Mouse (Mus musculus): ENCODE measurements around the gene Pold4.

Pold4 gene

DNA sequence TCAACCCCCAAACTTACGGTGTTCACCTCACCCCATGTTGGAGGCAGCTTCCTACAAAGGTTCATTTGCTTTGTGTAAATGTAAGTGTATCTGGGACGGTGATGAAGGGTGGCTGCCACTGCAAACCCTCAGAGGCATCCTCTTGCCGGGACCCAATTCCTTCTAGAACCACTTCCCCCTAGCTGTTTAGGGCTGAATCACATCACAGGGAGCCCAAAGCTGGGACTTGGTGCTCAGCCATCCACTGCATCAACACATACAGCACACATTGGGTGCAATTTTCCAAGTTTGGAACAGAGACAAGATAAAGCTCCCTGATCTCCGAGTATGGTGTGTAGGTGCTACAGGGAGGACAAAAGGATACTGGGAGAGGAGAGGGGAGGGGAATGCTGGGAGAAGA lies 26.8 kb upstream of the Pold4 start:
- DNase-seq: no peak

DNA sequence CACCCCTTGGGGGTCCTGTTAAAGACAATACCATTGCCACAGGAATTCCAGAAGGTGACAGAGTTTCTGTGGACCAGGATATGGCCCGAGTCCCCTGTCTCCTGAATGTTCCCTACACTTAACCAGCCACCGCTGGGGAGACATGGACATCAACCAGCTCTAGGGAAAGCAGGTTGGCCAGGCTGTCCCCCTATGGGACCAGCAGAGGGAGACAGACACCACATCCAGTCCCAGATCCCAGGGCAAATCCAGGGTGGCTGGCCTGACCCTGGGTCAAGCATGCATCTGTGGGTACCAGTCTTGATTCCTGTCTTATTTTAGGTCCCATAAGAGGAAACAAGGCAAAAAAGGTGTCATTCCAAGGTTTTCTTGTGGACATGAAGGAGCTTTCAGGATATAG lies 24.7 kb upstream of the Pold4 start:
- DNase-seq: peak; percentile 87

DNA sequence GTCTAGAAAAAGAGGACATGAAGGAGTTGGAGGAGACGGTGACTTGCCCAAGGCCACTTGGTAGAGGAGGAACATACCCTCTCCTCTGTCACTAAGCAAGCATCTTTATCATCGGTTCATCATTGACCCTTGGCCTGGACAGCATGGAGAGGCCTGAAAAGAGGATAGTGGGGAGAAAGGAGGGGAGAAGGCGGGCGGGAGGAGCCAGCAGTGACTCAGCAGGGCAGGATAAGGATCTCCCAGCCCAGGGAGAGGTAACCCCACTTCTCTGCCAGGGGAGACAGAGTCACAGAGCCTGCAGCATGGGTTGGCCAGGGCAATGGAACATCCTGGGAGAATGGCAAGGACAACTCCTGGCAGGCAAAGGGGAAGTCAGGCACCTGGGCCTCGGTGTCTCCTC lies 23.1 kb upstream of the Pold4 start:
- DNase-seq: no peak

DNA sequence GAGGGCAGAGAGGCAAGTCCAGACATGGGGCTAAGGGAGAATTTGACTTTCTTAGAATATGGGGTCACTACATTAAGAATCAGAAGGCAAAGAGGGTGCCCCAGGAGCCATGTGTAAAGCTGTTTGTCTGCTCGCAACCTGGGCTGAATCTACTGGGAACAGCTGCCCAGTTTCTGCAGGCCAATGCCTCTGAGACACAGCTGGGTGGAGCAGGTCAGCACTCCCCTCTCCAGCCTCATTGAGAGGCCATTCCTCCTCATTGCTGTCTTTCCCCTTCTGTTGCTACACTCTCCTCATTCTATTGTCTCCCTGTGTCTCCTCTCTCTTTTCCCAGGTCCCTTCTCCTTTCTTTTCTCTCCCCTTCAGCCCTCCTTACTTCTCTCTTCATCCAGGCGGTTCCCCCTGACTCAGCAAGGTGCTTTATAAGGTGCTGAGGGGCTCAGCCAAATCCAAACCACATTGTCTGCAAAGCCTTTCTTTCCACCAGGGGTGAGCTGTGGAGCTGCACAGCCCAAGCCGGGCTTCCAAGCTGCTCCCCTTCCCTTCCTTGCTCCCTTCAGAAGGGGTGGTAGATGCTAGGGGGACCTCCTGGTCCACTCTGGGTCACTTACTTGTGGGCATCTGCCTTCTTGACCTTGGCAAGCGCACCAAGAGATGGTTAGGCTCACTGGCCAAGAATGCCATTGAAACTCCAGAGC lies 19.7 kb upstream of the Pold4 start:
- DNase-seq: no peak

DNA sequence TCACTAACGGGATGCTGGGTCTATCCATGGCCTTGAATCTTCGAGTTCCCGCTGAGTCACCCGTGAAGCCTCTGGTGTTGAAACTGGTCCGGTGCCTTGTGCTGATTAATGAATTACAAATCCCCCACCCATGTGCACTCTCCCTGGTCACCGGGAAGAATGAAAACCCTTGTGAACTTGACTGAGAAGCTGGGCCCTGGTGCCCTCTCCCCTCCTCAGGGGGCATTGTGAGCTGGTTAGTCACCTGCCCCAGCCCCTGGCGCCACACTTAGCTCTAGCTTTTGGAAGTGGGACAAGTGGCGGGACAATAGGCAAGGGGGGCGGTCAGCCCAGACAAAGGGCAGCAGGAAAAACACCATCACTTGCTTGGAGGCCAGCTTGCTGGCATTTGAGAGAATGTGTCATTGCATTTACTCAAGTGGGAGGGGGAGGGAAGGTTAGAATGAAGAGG lies 18.1 kb upstream of the Pold4 start:
- peak; percentile 76 for DNase-seq

DNA sequence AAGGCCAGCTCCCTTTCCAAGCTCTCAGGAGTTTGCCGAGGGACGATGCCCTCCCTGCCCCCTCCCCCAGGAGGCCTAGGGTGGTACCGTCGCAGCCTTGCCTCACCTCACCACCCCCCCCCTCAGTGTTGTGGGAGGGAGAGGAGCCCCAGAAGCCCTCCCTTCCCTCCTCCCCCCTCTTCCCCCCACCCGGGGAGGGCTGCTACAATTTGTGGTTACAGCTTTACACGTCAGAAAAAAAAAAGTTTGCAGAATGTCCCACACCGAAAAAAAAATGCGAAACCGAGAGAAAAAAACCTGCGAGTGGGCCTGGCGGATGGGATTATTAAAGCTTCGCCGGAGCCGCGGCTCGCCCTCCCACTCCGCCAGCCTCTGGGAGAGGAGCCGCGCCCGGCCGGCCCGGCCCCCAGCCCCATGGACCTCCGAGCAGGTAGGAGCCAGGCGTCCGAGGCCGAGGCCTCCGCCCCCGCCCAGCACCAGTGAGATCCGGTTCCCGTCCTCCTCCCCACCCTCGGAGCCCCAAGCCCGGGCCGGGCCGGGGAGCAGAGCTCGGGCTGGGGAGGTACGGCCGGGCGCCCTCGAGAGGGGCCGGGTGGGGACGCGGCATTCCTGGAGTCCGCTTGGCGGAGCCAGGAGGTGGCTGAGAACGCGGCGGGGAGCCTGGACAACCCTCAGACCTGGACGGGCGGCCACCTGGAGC lies 17.5 kb upstream of the Pold4 start, which contains the start of the genes Clcf1 and AC109138.7:
Gene Clcf1 (plus strand): TSS at position 168 of the 700 bp plus-strand sequence.
Gene AC109138.7 (plus strand): TSS at position 287 of the 700 bp plus-strand sequence.
- DNase-seq: peak; percentile 79

DNA sequence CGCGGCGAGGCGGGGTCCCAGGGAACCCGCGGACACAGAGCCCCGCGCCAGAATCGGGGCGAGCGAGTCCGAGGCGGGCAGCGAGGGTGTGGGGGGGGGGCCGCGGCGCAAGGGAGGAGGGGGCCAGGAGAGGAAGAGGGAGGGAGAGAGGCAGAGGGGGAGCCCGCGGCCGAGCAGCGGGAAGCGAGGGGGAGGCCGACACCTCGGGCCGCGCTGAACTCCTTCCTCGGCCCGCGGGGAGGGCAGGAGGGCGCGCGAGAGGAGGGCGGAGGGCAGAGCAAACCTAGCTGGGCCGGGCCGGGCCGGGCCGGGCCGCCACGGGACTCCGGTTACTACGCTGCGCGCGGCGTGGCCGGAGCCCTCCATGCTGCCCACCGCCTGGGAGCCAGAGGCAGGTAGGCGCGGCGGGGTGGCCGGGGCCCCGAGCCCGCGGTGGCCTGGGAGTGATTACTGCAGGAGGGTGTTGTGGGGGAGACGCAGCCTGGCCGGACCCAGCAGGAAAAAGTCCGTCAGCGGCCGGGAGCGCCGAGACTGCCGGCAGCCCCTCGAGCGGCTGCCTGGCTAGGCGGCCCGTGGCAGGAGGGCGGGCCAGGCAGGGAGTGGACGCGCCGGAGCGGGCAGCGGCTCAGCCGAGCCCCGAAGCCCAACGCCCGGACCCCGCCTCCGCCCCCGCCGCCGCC lies 16.8 kb upstream of the Pold4 start:
- peak; percentile 68 for DNase-seq

DNA sequence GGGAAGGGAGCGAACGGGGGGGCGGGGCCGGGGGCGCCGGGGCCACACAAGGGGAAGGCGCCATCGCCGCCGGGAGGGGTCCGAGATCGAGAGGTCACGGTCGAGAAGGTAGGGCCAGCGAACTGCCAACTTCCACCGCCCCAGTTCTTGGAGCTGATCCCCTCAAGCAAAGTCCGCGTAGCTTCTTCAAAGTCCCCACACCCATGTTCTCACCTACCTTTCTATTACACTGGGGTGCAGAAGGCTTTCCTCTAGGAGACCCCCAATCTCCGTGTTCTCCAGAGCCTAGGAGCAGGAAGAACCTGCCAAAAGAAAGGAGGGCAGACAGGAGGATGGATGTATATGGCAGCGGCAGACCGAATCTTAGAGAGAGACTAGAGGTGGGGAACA lies 16.3 kb upstream of the Pold4 start:
- no peak for DNase-seq

DNA sequence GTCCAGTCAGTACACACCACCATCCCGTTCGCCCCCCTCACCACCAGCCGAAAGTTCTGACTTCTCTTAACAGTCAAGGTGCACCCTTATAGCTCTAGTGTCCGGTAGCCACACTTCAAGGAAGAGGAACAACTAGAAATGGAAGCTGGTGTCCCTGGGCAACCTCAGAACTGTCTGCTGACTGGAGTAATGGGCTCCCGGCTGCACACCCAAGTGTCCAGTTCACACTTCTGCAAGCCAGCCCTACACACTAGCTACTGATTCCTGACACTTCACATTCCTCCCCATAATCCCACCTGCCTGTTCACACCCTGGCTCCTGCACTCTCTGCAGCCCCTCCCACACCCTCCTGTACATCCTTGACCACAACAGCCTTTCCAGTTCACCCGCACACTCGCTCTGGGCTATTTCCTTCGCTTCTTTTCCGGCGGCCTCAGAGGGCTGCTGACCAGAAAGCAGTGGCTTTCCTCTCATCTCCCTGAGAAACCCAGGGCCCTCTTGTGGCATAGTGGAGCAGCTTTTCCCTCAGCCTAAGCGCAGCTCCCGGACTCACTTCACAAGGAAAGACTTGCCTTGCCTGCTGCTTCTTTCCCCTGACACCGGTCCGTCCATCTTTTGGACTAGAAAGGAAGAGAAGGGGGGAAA lies 15.5 kb upstream of the Pold4 start:
- peak; percentile 70 for DNase-seq

DNA sequence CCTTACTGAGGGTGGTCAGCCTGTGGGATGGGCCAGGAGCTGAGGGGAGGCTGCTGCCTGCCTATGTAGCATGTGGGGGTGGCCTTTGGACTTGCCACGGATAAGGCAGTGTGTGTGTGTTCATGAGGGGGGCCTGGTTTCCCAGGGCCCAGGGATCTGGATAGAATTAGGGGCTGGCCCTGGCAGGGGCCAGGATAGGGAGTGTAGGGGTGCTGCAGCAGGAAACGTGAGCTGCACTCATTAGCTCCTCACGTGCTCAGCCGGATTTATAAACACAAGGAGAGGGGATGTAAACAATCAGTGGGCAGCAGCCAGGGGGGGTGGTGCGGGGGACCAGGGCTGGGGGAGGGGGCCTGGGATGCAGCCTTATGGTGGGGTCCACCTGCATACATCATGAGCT lies 14.6 kb upstream of the Pold4 start:
- no peak for DNase-seq

DNA sequence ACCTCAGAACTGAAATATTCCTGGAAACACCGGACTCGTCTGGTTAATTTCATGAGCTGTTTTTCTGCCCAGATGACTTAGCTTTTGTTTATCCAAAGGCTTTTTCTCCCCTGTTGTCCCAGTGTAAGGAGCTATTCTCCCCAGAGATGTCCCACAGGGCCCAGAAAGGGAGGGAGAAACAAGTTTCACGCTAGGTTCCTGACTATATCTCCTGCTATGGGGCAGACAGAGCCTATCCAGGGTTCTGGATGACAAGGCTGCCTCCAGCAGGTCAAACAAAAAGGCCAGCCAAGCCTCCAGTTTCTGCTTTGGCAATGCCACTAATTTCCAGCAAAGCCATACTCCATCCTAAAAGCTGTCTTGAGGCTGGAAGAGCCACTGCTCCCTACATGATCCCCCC lies 13.8 kb upstream of the Pold4 start:
- DNase-seq: no peak

DNA sequence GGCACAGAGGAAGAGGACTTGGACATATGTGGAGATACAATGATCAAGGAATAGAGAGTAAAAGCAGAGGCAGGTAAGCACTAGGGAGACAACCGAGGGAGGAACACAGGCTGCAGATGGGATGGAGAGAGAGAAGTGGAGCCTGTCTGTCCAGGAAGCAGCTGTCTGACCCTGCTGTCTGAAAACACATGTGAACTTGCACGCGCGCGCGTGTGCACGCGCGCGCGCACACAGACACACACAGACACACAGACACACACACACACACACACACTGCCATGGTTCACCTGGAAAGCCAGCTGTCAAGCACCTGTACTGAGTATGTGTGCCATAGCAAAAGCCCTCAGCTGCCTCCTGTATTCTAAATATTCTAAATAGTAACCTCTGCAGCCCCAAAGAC lies 13.4 kb upstream of the Pold4 start:
- DNase-seq: no peak

DNA sequence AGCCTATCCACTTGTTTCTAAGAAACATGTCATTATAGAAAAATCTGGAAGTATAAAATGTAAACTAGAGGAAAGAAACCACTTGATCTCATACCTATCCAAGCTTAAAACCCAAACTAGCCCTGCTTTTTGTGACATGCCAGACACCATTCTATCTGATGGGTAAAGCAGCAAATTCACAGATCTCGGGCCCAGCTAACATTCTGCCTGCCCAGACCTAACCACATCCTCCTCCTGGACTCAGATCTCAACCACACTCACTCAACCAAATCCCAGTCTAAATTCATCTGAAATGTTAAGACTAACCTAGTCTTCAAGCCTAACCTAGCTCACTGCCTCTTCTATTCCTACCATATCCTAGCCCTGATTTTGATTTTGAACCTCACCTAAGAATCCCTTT lies 12.9 kb upstream of the Pold4 start:
- no peak for DNase-seq

DNA sequence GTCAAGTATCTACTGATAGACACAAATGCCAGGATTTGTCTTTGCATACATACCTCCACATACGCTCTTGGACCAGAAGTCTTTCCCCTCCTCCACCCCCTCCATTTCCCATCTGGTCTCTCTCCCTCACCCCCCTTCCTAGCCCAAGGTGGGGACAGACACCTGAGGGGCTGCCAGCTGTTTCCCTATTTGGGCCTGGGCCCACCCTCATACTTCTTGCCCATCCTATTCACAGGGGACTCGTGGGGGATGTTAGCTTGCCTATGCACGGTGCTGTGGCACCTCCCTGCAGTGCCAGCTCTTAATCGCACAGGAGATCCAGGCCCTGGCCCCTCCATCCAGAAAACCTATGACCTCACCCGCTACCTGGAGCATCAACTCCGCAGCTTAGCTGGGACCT lies 11.8 kb upstream of the Pold4 start:
- DNase-seq: no peak

DNA sequence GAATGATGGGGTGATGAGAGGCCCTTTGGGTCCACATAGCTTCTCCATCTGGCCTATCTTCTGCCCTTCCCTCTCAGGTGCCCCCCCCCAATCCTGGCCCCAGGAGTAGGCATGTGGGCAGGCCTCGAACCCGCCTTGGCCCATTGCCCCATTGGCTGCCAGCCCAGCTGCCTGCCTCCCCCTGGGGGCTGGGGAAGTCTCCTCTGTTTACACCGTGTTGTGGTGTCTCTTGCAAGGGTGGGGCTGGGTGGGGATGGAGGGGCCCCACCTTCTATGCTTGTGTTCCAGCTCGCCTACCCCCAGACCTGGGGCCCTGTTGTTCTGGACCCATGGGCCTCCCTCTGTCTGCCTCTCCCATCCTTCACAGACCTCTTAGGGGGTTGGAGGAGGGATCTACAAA lies 11.3 kb upstream of the Pold4 start:
- DNase-seq: no peak

DNA sequence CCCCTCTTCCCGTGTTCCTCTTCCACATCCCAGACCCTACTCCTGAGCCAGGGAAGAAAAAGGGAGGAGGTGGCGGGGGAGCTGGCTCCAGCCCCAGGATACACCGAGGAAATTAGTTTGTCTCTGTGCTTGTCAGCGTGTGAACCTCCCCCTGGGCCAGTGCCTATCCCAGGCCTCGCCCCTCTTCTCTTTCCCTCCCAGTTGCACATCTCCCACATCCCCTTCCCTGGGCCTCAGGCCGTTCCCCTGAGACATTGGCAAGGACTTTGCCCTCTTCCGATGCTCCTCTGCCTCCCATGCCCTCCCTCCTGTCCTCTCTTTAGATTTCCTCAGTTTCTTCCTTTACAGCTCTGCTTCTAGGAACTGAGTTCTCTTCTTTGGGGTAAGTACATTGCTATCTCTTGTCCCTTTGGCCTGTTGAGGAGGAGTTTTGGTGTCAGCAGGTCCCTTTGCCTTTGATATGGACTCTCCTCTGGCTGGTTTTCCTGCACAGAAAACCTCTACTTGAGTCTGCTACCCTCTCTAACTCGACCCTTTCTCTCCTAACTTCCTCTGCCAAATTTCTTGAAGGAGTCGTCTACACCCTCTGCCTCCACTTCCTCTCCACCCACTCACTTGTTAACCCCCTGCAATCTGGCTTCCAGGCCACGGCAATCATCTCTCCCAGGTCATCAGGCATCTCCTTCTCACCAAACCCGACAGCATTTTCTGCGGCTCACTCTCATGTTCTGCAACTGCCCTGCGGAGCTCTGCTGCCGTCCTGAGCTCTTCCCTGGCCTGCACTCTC lies 10.5 kb upstream of the Pold4 start:
- peak; percentile 59 for DNase-seq

DNA sequence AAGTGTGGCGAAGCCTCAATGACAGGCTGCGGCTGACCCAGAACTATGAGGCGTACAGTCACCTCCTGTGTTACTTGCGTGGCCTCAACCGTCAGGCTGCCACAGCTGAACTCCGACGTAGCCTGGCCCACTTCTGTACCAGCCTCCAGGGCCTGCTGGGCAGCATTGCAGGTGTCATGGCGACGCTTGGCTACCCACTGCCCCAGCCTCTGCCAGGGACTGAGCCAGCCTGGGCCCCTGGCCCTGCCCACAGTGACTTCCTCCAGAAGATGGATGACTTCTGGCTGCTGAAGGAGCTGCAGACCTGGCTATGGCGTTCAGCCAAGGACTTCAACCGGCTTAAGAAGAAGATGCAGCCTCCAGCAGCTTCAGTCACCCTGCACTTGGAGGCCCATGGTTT lies 9.5 kb upstream of the Pold4 start:
- DNase-seq: peak; percentile 82

DNA sequence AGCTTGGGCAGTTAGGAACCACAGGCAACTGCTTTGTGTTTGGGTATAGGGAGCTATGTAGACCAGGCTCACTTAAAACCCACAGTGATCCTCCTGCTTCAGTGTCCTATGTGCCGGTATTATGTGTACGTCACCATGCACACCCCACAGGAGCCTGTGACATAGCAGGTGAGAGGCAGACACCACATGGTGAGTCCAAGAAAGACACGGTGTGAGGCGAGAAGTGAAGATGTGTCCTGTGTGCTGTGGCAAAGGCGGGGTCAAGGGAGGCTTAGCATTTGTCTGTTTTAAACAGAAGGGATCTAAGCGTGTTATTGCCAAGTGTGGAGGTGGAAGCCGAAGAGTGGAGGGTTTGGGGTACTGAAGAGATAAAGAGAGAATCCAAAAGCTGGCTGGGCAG lies 4.9 kb upstream of the Pold4 start:
- DNase-seq: no peak

DNA sequence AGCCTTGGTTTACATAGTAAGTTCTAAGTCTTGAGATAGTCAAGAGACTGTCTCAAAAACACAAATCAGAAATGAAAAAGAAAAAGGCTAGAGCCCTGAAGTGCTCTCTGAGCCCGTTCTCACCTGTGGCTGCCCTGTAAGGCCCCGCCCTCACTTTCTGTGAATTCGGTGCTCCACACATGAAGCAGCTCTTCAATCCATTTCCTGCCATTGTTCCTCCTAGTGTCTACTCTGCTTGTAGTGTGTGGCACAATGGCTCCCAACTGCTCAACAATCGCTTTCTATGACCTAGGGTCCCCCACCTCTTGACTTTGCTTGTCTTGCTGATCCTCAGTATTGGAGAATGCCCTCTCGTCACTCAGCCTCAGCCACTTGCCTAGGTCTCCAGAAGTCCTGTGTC lies 4.3 kb upstream of the Pold4 start:
- DNase-seq: no peak

DNA sequence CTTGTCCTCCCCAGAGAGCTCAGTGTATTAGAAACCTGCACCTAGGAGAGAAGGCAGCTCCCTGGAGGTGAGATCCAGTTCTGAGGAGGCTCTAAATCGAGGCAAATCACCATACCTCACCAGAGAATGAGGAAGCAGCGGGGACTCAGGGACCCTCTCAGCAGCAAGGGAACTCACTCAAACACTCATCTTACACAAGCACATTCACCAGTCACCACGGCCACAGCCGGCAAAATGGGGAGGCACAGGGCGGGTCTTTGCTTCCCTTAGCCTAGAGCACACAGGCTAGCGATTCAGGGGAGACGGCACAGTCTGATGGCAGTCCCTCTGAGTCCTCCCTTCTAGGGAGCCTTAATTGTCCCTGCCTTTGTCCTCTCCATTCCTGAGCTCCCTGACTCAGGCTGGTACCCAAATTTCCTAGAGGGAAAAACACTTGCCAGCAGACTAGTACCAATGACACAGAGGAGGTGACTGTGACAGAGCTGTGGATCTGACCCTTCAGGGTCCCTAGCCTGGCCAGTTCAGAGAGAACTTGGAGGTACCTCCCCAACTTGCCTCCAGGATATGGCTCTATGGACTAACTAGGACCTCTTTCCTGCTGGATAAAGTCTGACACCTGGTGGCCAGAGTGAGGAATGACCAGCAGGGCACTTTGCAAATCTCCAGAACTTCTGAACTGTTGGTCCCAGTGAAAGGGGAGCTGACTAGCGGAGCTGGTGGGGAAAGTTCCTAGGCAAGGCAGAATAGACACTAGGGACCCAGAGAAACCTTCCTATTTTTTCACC lies 3.6 kb upstream of the Pold4 start:
- peak; percentile 84 for DNase-seq

DNA sequence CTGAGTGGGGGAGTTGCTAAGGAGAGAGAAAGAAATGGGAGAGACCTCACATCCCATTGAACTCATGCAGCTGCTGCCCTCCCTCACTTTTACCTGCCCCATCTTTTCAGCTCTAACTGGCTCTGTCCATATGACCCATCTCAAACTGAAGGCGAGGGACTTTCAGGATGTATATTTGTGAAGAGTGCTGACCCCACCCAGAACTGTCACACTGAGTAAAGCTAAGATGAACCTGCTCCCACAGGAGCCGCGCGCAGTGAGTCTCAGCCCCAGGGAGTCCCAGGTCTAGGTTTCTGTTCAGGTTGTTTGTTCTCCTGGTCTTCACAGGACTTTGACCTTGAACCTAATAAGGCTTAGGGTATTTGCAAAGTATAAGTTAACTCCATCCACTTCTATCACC lies 2.8 kb upstream of the Pold4 start:
- DNase-seq: no peak
